8 mouse cellular contexts compared by ENCODE assay signal in genomic region chr14:48120752-48121528, GRCm38 (mm10). TPM values are rescaled to one million over a fixed set of nuclear protein-coding genes. Genes with fewer than 3 reads are reported as not detected.
DNase-seq lines count a peak whose midpoint lies in the region; ATAC-seq lines count a peak whose summit lies in the region.

TSS of gene Peli2 (plus strand) at chr14:48120823.

- H3K4me3 ChIP-seq in hindbrain, embryonic 11.5 days (ENCODE audit: low read depth, low read length), result peak within 1 kb of the TSS; percentile 92
- H3K4me3 ChIP-seq in lung, embryonic 15.5 days, result peak within 1 kb of the TSS; percentile 95

- peak within 1 kb of the TSS; percentile 93 for H3K9ac ChIP-seq in hindbrain, embryonic 11.5 days (ENCODE audit: low read depth, low read length)
- H3K9ac ChIP-seq in lung, embryonic 15.5 days, result peak within 1 kb of the TSS; percentile 87

- H3K4me2 ChIP-seq in hindbrain, embryonic 11.5 days (replicated peaks; ENCODE audit: low read depth, low read length), result peak within 1 kb of the TSS; percentile 64
- peak within 1 kb of the TSS; percentile 92 for H3K4me2 ChIP-seq in lung, embryonic 15.5 days

- no peaks in the 10 kb centered on the region for H3K9me3 ChIP-seq in hindbrain, embryonic 11.5 days (ENCODE audit: control insufficient read depth, low read length)
- no peaks in the 10 kb centered on the region for H3K9me3 ChIP-seq in lung, embryonic 15.5 days

- H3K4me1 ChIP-seq in hindbrain, embryonic 11.5 days (replicated peaks; ENCODE audit: control insufficient read depth, insufficient read depth, low read length), result peaks cover 14% of the 10 kb centered on the region; the same call in 1 of the 2 replicates
- peaks cover 46% of the 10 kb centered on the region for H3K4me1 ChIP-seq in lung, embryonic 15.5 days

- DNase-seq in adipocyte (ENCODE audit: low spot score), result peak; percentile 47
- peak; percentile 86 to 88 for DNase-seq in cerebellum, postnatal 25 days
- peak; percentile 61 to 69 for DNase-seq in frontal cortex, postnatal 36 days (ENCODE audit: low spot score in 2 of 2)
- DNase-seq in hindbrain, embryonic 11.5 days (ENCODE audit: low spot score), result peak; percentile 82
- DNase-seq in layer of hippocampus, postnatal 10 days (ENCODE audit: low spot score in 2 of 2), result peak; percentile 67 to 76
- peak; percentile 69 for DNase-seq in ovary, postnatal 10 days (ENCODE audit: low spot score)
- peak; percentile 56 for DNase-seq in urinary bladder, postnatal 25 days (ENCODE audit: low spot score)

- H3K27me3 ChIP-seq in hindbrain, embryonic 11.5 days (ENCODE audit: control insufficient read depth, insufficient read depth, low read length), result no peaks in the 10 kb centered on the region
- H3K27me3 ChIP-seq in lung, embryonic 15.5 days, result no peaks in the 10 kb centered on the region

- no peaks in the 10 kb centered on the region for H3K36me3 ChIP-seq in hindbrain, embryonic 11.5 days (ENCODE audit: control insufficient read depth, insufficient read depth, low read length)
- no peaks in the 10 kb centered on the region for H3K36me3 ChIP-seq in lung, embryonic 15.5 days

- H3K27ac ChIP-seq in hindbrain, embryonic 11.5 days (ENCODE audit: low read depth, low read length), result peak within 1 kb of the TSS; percentile 85
- peak within 1 kb of the TSS; percentile 81 for H3K27ac ChIP-seq in lung, embryonic 15.5 days

- under 1% methylated on average over 29 of the region's 117 CpGs for WGBS in hindbrain, embryonic 11.5 days
- 0% methylated on average over 60 of the region's 117 CpGs for whole genome bisulfite sequencing in lung, embryonic 15.5 days

- peak; percentile 85 for ATAC-seq in hindbrain, embryonic 11.5 days (ENCODE audit: low FRiP score)
- peak; percentile 86 for ATAC-seq in lung, embryonic 15.5 days (ENCODE audit: borderline replicate concordance, extremely low read depth, low FRiP score, low TSS enrichment)

RNA-seq across cellular contexts. Expression of gene Peli2, which starts in this region (rescaled TPM):
- 17.3 and 17.6 TPM in 2 replicates for polyA plus RNA-seq in hindbrain, embryonic 11.5 days (2014; fragmentation: Nextera tagmentation; extraction: Ambion mirVana)
- 10 to 100 TPM; 20.4 to 23.5 TPM for total RNA-seq in layer of hippocampus, postnatal 10 days (2021)
- polyA plus RNA-seq in lung, embryonic 15.5 days (2015; fragmentation: Nextera tagmentation; extraction: Ambion mirVana), result 14.8 and 15.1 TPM in 2 replicates

Comparison
In these comparisons a context has a peak if more than half of its experiments do, and no peak if none do; other contexts are left out.
1. Peak in every context shown above with its lines: DNase-seq, ATAC-seq, H3K4me3 ChIP-seq and H3K27ac ChIP-seq.